Mouse (Mus musculus): Measurements from ENCODE around the gene Cacybp.

Gene Cacybp

GRCm38 (mm10) chr1:160214171-160214570, 1.5 kb upstream of the Cacybp start:
- peak; percentile 32 for DNase-seq (ENCODE audit: low read depth, low spot score)

- no peak for DNase-seq (ENCODE audit: low read depth, low spot score)
Observed at GRCm38 (mm10) chr1:160212123-160212691, 468 bp downstream of the Cacybp start.

GRCm38 (mm10) chr1:160211597-160212122, 1.0 kb downstream of the Cacybp start:
- no peak for DNase-seq (ENCODE audit: low read depth, low spot score)

- DNase-seq (ENCODE audit: low read depth, low spot score), result no peak
Observed at GRCm38 (mm10) chr1:160210566-160210965, 2.1 kb downstream of the Cacybp start.

GRCm38 (mm10) chr1:160209844-160210243, 2.8 kb downstream of the Cacybp start:
- DNase-seq (ENCODE audit: low read depth, low spot score), result peak; percentile 97

GRCm38 (mm10) chr1:160205486-160205885, 7.2 kb downstream of the Cacybp start:
- no peak for DNase-seq (ENCODE audit: low read depth, low spot score)

- DNase-seq (ENCODE audit: low read depth, low spot score), result no peak
Observed at GRCm38 (mm10) chr1:160195337-160195663, 17.4 kb downstream of the Cacybp start.

- peak; percentile 100 for DNase-seq (ENCODE audit: low read depth, low spot score)
Observed at GRCm38 (mm10) chr1:160194529-160195336, 17.9 kb downstream of the Cacybp start, which contains the start of gene Mrps14. Mrps14 (plus strand) TSS chr1:160195215.

- no peak for DNase-seq (ENCODE audit: low read depth, low spot score)
Observed at GRCm38 (mm10) chr1:160184506-160184905, 28.2 kb downstream of the Cacybp start.

- DNase-seq (ENCODE audit: low read depth, low spot score), result no peak
Observed at GRCm38 (mm10) chr1:160181216-160181615, 31.5 kb downstream of the Cacybp start.

- no peak for DNase-seq (ENCODE audit: low read depth, low spot score)
Observed at GRCm38 (mm10) chr1:160176903-160177302, 35.8 kb downstream of the Cacybp start.

- no peak for DNase-seq (ENCODE audit: low read depth, low spot score)
Observed at GRCm38 (mm10) chr1:160166600-160166999, 46.1 kb downstream of the Cacybp start.

GRCm38 (mm10) chr1:160158190-160158589, 54.5 kb downstream of the Cacybp start:
- no peak for DNase-seq (ENCODE audit: low read depth, low spot score)

- no peak for DNase-seq (ENCODE audit: low read depth, low spot score)
Observed at GRCm38 (mm10) chr1:160153480-160153879, 59.2 kb downstream of the Cacybp start, which contains the start of gene Tnn. Tnn (minus strand) TSS chr1:160153580.

Measured in ES-CJ7 (cell line).